Mouse (Mus musculus) heart, embryonic 16.5 days (tissue): Measurements from ENCODE around the gene Hdac7. TPM values are rescaled to one million over a fixed set of nuclear protein-coding genes. Genes with fewer than 3 reads are reported as not detected.

Experiments used
- ATAC-seq: fragments of 200-750 bp; cut with Nextera tagmentation; replicated peaks from 2 replicates; pipeline ENCODE4 v1.8.0; 2017; ENCODE audit warnings: moderate number of reproducible peaks; ENCODE audit not compliant: insufficient read depth, low FRiP score; ENCODE audit errors: extremely low read depth
- H3K27ac ChIP-seq: fragments of 300-500 bp; sonication (generic); 2 replicates; pipeline ENCODE4 v1.5.1; 2014; ENCODE audit warnings: mild to moderate bottlenecking, low read length, control low read depth, moderate library complexity
- H3K27me3 ChIP-seq: fragments of 300-500 bp; sonication (generic); 2 replicates; pipeline ENCODE4 v1.6.1; 2014; ENCODE audit warnings: low read length, mixed read lengths; ENCODE audit not compliant: control insufficient read depth, insufficient read depth
- H3K36me3 ChIP-seq: fragments of 300-500 bp; sonication (generic); 2 replicates; pipeline ENCODE4 v1.6.1; 2014; ENCODE audit not compliant: control insufficient read depth, insufficient read depth
- H3K4me1 ChIP-seq: fragments of 300-500 bp; sonication (generic); 2 replicates; pipeline ENCODE4 v1.6.1; 2014; ENCODE audit warnings: low read length, mixed read lengths; ENCODE audit not compliant: control insufficient read depth, insufficient read depth
- H3K4me2 ChIP-seq: fragments of 300-500 bp; sonication (generic); 2 replicates; pipeline ENCODE4 v1.6.1; 2014; ENCODE audit warnings: low read depth, mild to moderate bottlenecking, control low read depth, low read length
- H3K4me3 ChIP-seq: fragments of 300-500 bp; sonication (generic); 2 replicates; pipeline ENCODE4 v1.5.1; 2014; ENCODE audit warnings: mild to moderate bottlenecking, control low read depth, low read length
- H3K9ac ChIP-seq: fragments of 300-500 bp; sonication (generic); 2 replicates; pipeline ENCODE4 v1.6.1; 2014; ENCODE audit warnings: low read length, control low read depth
- H3K9me3 ChIP-seq: fragments of 300-500 bp; sonication (generic); replicated peaks from 2 replicates; pipeline ENCODE4 v1.6.1; 2016; ENCODE audit warnings: low read length; ENCODE audit not compliant: control insufficient read depth
- WGBS: fragments of 180-500 bp; shearing (Covaris S2); extraction: QIAGEN DNeasy Blood & Tissue Kit; methylation state at CpG from one replicate; pipeline ENCODE4 v1.1.7; 2014; 5-methylcytosine and 5-hydroxymethylcytosine counted together
- polyA plus RNA-seq: library from polyadenylated mRNA; unstranded; fragments of >200 nt; fragmentation: Nextera tagmentation; extraction: Ambion mirVana; gene quantifications from 2 replicates; pipeline ENCODE4 v1.2.1, GENCODE M21; 2015

Hdac7 gene
- polyA plus RNA-seq, 1 experiment from 2014 or later = 31.7 TPM

DNA sequence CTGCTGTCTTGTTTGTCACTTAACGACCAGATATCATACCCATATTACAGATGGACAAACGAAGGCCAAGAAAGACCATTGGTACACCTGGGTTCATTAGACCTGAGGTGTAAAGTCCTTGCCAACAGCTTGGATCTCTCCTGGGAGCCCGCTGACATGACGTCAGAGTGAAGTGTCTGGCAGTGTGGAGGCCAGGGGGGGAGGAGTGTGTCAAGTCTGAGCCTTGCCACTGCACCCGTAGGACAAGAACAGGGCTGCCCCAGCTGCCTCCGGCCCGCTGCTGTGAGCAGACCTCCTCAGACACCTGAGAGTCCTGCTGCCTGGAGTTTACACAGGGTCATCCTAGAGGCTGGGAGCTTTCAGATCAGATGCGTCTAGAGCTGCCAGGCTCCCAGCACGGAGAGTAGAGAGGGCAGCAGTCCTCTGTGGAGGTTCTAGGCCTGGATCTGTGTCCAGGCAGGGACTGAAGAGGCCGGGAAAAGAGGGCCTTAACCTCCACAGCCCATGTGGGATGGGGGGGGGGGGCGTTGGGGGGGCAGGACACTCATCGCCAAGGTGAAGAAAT is 100.3 kb downstream of the Hdac7 start:
- H3K4me1 ChIP-seq = peaks cover 36% of the 10 kb centered on the region
- 56% methylated on average over 12 of the region's 12 CpGs for WGBS
- ATAC-seq = no peak
- H3K27ac ChIP-seq = peak overlapping the region; percentile 17; the same call in 1 of the 2 replicates
- H3K36me3 ChIP-seq = no peaks in the 10 kb centered on the region
- no peak overlapping the region for H3K9ac ChIP-seq
- H3K27me3 ChIP-seq = no peaks in the 10 kb centered on the region
- H3K9me3 ChIP-seq = no peaks in the 10 kb centered on the region
- H3K4me2 ChIP-seq = no peak overlapping the region
- H3K4me3 ChIP-seq = no peak overlapping the region

DNA sequence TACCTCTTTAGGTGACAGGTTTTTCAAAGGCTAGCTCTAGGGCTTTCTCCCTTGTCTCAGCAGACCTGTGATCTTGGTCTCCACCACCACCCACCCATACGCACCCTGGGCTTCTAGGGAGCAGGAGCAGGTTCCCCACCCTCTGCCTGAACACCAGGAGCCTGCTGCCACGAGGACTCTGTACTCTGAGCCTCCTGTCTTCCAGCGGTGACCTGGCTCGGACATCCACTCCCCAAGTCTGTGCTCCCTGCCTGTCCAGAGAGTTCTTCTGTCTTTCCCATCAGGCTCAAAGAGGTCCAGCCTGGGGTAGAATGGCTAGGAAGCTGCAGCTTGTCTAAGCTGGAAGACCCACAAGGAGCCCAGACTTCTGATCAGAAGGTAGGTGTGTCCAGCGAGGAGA is 101.1 kb downstream of the Hdac7 start:
- H3K27me3 ChIP-seq = no peaks in the 10 kb centered on the region
- H3K4me1 ChIP-seq = peaks cover 30% of the 10 kb centered on the region
- ATAC-seq = no peak
- no peak overlapping the region for H3K4me3 ChIP-seq
- no peaks in the 10 kb centered on the region for H3K36me3 ChIP-seq
- 86% methylated on average over 5 of the region's 5 CpGs for WGBS
- no peaks in the 10 kb centered on the region for H3K9me3 ChIP-seq
- H3K27ac ChIP-seq = no peak overlapping the region
- no peak overlapping the region for H3K4me2 ChIP-seq
- H3K9ac ChIP-seq = no peak overlapping the region

Other genes with a start within 250 kb of the Hdac7 start
- gene Rpap3, start 138.7 kb downstream of the Hdac7 start, polyA plus RNA-seq = 18.1 and 22.9 TPM in 2 replicates
- gene Endou, start 113.2 kb downstream of the Hdac7 start, polyA plus RNA-seq = 2.8 and 9.6 TPM in 2 replicates
- 26.3 and 28.7 TPM in 2 replicates for gene Rapgef3, start 76.5 kb downstream of the Hdac7 start, polyA plus RNA-seq
- gene Slc48a1, start 66.0 kb downstream of the Hdac7 start, polyA plus RNA-seq = 71.0 and 76.0 TPM in 2 replicates
- 1.1 and 1.5 TPM in 2 replicates for gene Vdr, start 66.1 kb upstream of the Hdac7 start, polyA plus RNA-seq
- 37.7 and 38.0 TPM in 2 replicates for gene Tmem106c, start 119.7 kb upstream of the Hdac7 start, polyA plus RNA-seq
- gene Col2a1, start 160.2 kb upstream of the Hdac7 start, polyA plus RNA-seq = 7.8 and 11.8 TPM in 2 replicates
- 145 and 157 TPM in 2 replicates for gene Pfkm, start 248.1 kb upstream of the Hdac7 start, polyA plus RNA-seq
- 17.8 and 17.9 TPM in 2 replicates for gene Senp1, start 249.2 kb upstream of the Hdac7 start, polyA plus RNA-seq